25 mouse cellular contexts compared by ENCODE assay signal in the genomic region with DNA sequence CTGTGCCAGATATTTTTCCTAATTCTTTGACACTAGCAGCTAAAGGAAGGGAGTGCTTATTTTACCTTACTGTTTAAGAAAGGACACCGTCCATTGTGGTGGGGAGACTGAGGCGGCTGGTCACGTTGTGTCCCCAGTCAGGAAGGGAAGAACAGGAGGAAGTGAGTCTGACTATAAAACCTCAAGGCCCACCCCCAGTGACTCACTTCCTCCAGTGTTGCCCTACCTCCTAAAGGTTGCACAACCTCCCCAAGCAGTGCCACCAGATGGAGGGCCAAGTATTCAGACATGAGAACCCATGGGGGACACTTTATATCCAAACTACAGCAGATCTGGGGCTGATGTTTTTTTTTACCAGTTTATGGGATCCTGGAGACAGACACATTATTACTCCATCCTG.
DNase-seq lines count a peak whose midpoint lies in the region; ATAC-seq and TF ChIP-seq lines count a peak whose summit lies in the region.
"Had no signal": no experiment of that assay in that cellular context is flagged by ENCODE, and none has a peak within 500 bp of the region (broad histone marks: within the 10 kb centered on the region; RNA-seq: fewer than 3 reads in every experiment).

No protein-coding gene starts in this region.

- peak; percentile 93 for ATAC-seq in granulocyte monocyte progenitor cell, adult 5-6 weeks (replicated peaks; ENCODE audit: poor library complexity, severe bottlenecking)
- 0 out of 2 replicates have a peak, but pooled peaks have one; percentile 50 for ATAC-seq in monocyte, adult 5-6 weeks (replicated peaks; ENCODE audit: insufficient number of reproducible peaks, low FRiP score, low TSS enrichment, poor library complexity, severe bottlenecking)
- ATAC-seq: forebrain, embryonic 14.5 days; forebrain, postnatal 0 days; hindbrain, embryonic 16.5 days; intestine, embryonic 16.5 days had no signal

- no peaks in the 10 kb centered on the region for H3K79me3 ChIP-seq in C2C12 (ENCODE audit: low read depth)

- H3K79me2 ChIP-seq in C2C12 (ENCODE audit: control insufficient read depth, insufficient read depth) = no peaks in the 10 kb centered on the region

- peak; percentile 28 for DNase-seq in 416B (ENCODE audit: low read depth)
- DNase-seq in layer of hippocampus, postnatal 36 days = no peak
- no peak for DNase-seq in cerebellum, adult 9-10 months
- DNase-seq: adrenal gland, adult 2 months; adrenal gland, postnatal 14 days; cerebellum, adult 11-12 months; cerebellum, adult 8-10 months; cerebellum, postnatal 14 days; forebrain, postnatal 0 days; gastrocnemius, postnatal 25 days; heart, postnatal 10 days; heart, postnatal 36 days had no signal

- no peaks in the 10 kb centered on the region for H3K36me3 ChIP-seq in C2C12 (ENCODE audit: control insufficient read depth, insufficient read depth)
- H3K36me3 ChIP-seq: embryonic facial prominence, embryonic 12.5 days; embryonic facial prominence, embryonic 15.5 days; G1E; heart, embryonic 12.5 days; heart, embryonic 15.5 days; hindbrain, embryonic 10.5 days; hindbrain, embryonic 13.5 days had no signal

- H3K4me3 ChIP-seq in C2C12 (ENCODE audit: insufficient read depth, poor library complexity, severe bottlenecking) = no peak overlapping the region
- H3K4me3 ChIP-seq: embryonic facial prominence, embryonic 12.5 days; embryonic facial prominence, embryonic 15.5 days; heart, embryonic 12.5 days; heart, embryonic 15.5 days; hindbrain, embryonic 10.5 days; hindbrain, embryonic 13.5 days had no signal

- no peaks in the 10 kb centered on the region for H3K27me3 ChIP-seq in C2C12 (ENCODE audit: control insufficient read depth, insufficient read depth, insufficient read length)
- H3K27me3 ChIP-seq: embryonic facial prominence, embryonic 12.5 days; embryonic facial prominence, embryonic 15.5 days; heart, embryonic 12.5 days; heart, embryonic 15.5 days; hindbrain, embryonic 13.5 days had no signal

- H3ac ChIP-seq in C2C12 (ENCODE audit: control insufficient read depth, insufficient read length, low read depth) = no peak overlapping the region

- no peak for TF ChIP-seq CTCF in C2C12 (IDR thresholded peaks at IDR 0.05; ENCODE audit: control insufficient read depth, insufficient read depth, insufficient read length)

TF ChIP-seq in C2C12, 6 proteins besides CTCF, POLR2A, EP300 and RAD21:
- TF ChIP-seq MAX (IDR thresholded peaks at IDR 0.05) (no peak), USF1 (IDR thresholded peaks at IDR 0.05; ENCODE audit: low read depth) (no peak), MYOD1 (IDR thresholded peaks at IDR 0.05; ENCODE audit: control insufficient read depth, insufficient read length, low read depth) (no peak), MYOG (IDR thresholded peaks at IDR 0.05; ENCODE audit: control insufficient read depth, extremely low read depth, insufficient read length) (no peak), CEBPB (IDR thresholded peaks at IDR 0.05; ENCODE audit: low read depth) (peak; percentile 21), FOSL1 (IDR thresholded peaks at IDR 0.05; ENCODE audit: insufficient read depth, low read length, poor library complexity, severe bottlenecking) (no peak)
